Mouse (Mus musculus): ENCODE data around the gene Gpx5. TPM values are rescaled to one million over a fixed set of nuclear protein-coding genes. Genes with fewer than 3 reads are reported as not detected.

Gene Gpx5
- polyA plus RNA-seq, 1 experiment: not detected

GRCm38 (mm10) chr13:21236714-21237113, 55.8 kb downstream of the Gpx5 start:
- DNase-seq (ENCODE audit: extremely low spot score in 1 of 2, low spot score in 1 of 2): no peak

Other genes with a start within 250 kb of the Gpx5 start
- gene Olfr1370, start 217.8 kb downstream of the Gpx5 start, polyA plus RNA-seq (2012; rRNA removed): not detected in 2 replicates
- not detected in 2 replicates for gene Olfr1369-ps1, start 181.2 kb downstream of the Gpx5 start, polyA plus RNA-seq (2012; rRNA removed)
- gene Olfr263, start 163.1 kb downstream of the Gpx5 start, polyA plus RNA-seq (2012; rRNA removed): not detected in 2 replicates
- gene Olfr1368, start 146.9 kb downstream of the Gpx5 start, polyA plus RNA-seq (2012; rRNA removed): not detected in 2 replicates
- 31.5 and 32.7 TPM in 2 replicates for gene Trim27, start 113.3 kb downstream of the Gpx5 start, polyA plus RNA-seq (2012; rRNA removed)
- 0.50 and 1.3 TPM in 2 replicates for gene Gpx6, start 19.4 kb upstream of the Gpx5 start, polyA plus RNA-seq (2012; rRNA removed)
- not detected in 2 replicates for gene Olfr1367, start 54.2 kb upstream of the Gpx5 start, polyA plus RNA-seq (2012; rRNA removed)
- gene Zscan12, start 70.1 kb upstream of the Gpx5 start, polyA plus RNA-seq (2012; rRNA removed): 6.7 and 6.8 TPM in 2 replicates
- 47.9 and 52.0 TPM in 2 replicates for gene Zkscan3, start 110.0 kb upstream of the Gpx5 start, polyA plus RNA-seq (2012; rRNA removed)
- 2.5 and 3.1 TPM in 2 replicates for gene Pgbd1, start 148.3 kb upstream of the Gpx5 start, polyA plus RNA-seq (2012; rRNA removed)
- gene Zscan26, start 161.0 kb upstream of the Gpx5 start, polyA plus RNA-seq (2012; rRNA removed): 61.5 and 66.1 TPM in 2 replicates
- gene Nkapl, start 175.8 kb upstream of the Gpx5 start, polyA plus RNA-seq (2012; rRNA removed): 0.42 and 0.59 TPM in 2 replicates
- gene Zkscan4, start 186.2 kb upstream of the Gpx5 start, polyA plus RNA-seq (2012; rRNA removed): 3.7 and 4.8 TPM in 2 replicates
- not detected in 2 replicates for gene Gm10065, start 186.7 kb upstream of the Gpx5 start, polyA plus RNA-seq (2012; rRNA removed)
- gene AK157302, start 202.5 kb upstream of the Gpx5 start, polyA plus RNA-seq (2012; rRNA removed): 1.6 and 1.9 TPM in 2 replicates
- gene Gm11273, start 208.7 kb upstream of the Gpx5 start, polyA plus RNA-seq (2012; rRNA removed): 15.3 and 32.5 TPM in 2 replicates
- gene Zkscan8, start 238.4 kb upstream of the Gpx5 start, polyA plus RNA-seq (2012; rRNA removed): 7.9 and 8.6 TPM in 2 replicates